In genomic region chr6:99443460-99443859, GRCm38 (mm10) we compare ENCODE assay signal across 15 mouse cellular contexts.
DNase-seq lines count a peak whose midpoint lies in the region; ATAC-seq and TF ChIP-seq lines count a peak whose summit lies in the region.
"Had no signal": no experiment of that assay in that cellular context is flagged by ENCODE, and none has a peak within 500 bp of the region (broad histone marks: within the 10 kb centered on the region; RNA-seq: fewer than 3 reads in every experiment).

No protein-coding gene starts in this region.

- no peak for TF ChIP-seq EP300 in heart, postnatal 0 days (IDR thresholded peaks at IDR 0.05; ENCODE audit: low read depth)
- TF ChIP-seq EP300 in lung, postnatal 0 days (IDR thresholded peaks at IDR 0.05): no peak

- no peak overlapping the region for H3K9ac ChIP-seq in heart, postnatal 0 days (replicated peaks; ENCODE audit: low read depth, low read length)
- H3K9ac ChIP-seq in lung, postnatal 0 days (replicated peaks; ENCODE audit: low read depth): no peak overlapping the region
- H3K9ac ChIP-seq: embryonic facial prominence, embryonic 13.5 days had no signal

- no peaks in the 10 kb centered on the region for H3K27me3 ChIP-seq in heart, postnatal 0 days (ENCODE audit: control insufficient read depth, insufficient read depth, low read length)
- H3K27me3 ChIP-seq in lung, postnatal 0 days (replicated peaks; ENCODE audit: insufficient read depth, low read length): no peaks in the 10 kb centered on the region
- H3K27me3 ChIP-seq: embryonic facial prominence, embryonic 13.5 days had no signal

- no peak overlapping the region for H3K4me2 ChIP-seq in heart, postnatal 0 days (ENCODE audit: low read depth, low read length)
- H3K4me2 ChIP-seq in lung, postnatal 0 days (replicated peaks; ENCODE audit: low read depth, low read length): no peak overlapping the region
- H3K4me2 ChIP-seq: embryonic facial prominence, embryonic 13.5 days had no signal

- intact Hi-C loops in heart, postnatal 10 days (cut with DNase I): no loop called here

- H3K4me1 ChIP-seq in heart, postnatal 0 days (ENCODE audit: control insufficient read depth, insufficient read depth): peaks cover 24% of the 10 kb centered on the region
- H3K4me1 ChIP-seq in lung, postnatal 0 days (ENCODE audit: insufficient read depth, low read depth, low read length): peaks cover 11% of the 10 kb centered on the region; the same call in 1 of the 2 replicates

- TF ChIP-seq CTCF in heart, postnatal 0 days (IDR thresholded peaks at IDR 0.05; ENCODE audit: low read depth): no peak
- no peak for TF ChIP-seq CTCF in lung, postnatal 0 days (IDR thresholded peaks at IDR 0.05)

- peaks cover 4% of the 10 kb centered on the region; the same call in 1 of the 2 replicates for H3K9me3 ChIP-seq in heart, postnatal 0 days (replicated peaks; ENCODE audit: control insufficient read depth, low read length)
- no peaks in the 10 kb centered on the region for H3K9me3 ChIP-seq in lung, postnatal 0 days (ENCODE audit: low read length)
- H3K9me3 ChIP-seq: embryonic facial prominence, embryonic 13.5 days had no signal

- no peak overlapping the region; the same call in 1 of the 2 replicates for H3K27ac ChIP-seq in heart, postnatal 0 days (ENCODE audit: low read depth)
- H3K27ac ChIP-seq in lung, postnatal 0 days (ENCODE audit: low read length): no peak overlapping the region
- H3K27ac ChIP-seq: embryonic facial prominence, embryonic 13.5 days; hindbrain, postnatal 0 days had no signal

- DNase-seq in cerebellum, postnatal 14 days: peak; percentile 43 to 50
- no peak for DNase-seq in cerebellum, adult 8-10 months
- DNase-seq in heart, postnatal 0 days (ENCODE audit: low spot score): peak; percentile 36
- DNase-seq in heart, postnatal 10 days: no peak
- DNase-seq in spleen, adult 12 weeks (ENCODE audit: low spot score): no peak
- DNase-seq in adrenal gland, postnatal 25 days: no peak
- DNase-seq in lung, postnatal 0 days (ENCODE audit: low spot score): no peak
- DNase-seq: adrenal gland, adult 8-10 months; kidney, adult 2 months; lung, postnatal 36 days; midbrain, embryonic 14.5 days; thymus, postnatal 36 days had no signal

- 0 out of 2 replicates have a peak, but pooled peaks cover 4% of the 10 kb centered on the region for H3K36me3 ChIP-seq in heart, postnatal 0 days (replicated peaks; ENCODE audit: control insufficient read depth, insufficient read depth, low read length)
- H3K36me3 ChIP-seq in lung, postnatal 0 days (ENCODE audit: insufficient read depth, low read length): no peaks in the 10 kb centered on the region
- H3K36me3 ChIP-seq: embryonic facial prominence, embryonic 13.5 days had no signal

- ATAC-seq in heart, postnatal 0 days (ENCODE audit: insufficient read depth, low read depth): peak; percentile 25; the same call in 1 of the 2 replicates
- peak; percentile 61 for ATAC-seq in granulocyte monocyte progenitor cell, adult 5-6 weeks (replicated peaks; ENCODE audit: poor library complexity, severe bottlenecking)
- ATAC-seq in lung, postnatal 0 days: no peak
- ATAC-seq: hindbrain, postnatal 0 days had no signal

- 47% methylated on average over 5 of the region's 5 CpGs for WGBS in heart, postnatal 0 days
- 69% methylated on average over 5 of the region's 5 CpGs for WGBS in lung, postnatal 0 days

- H3K4me3 ChIP-seq in heart, postnatal 0 days (ENCODE audit: low read depth, low read length): no peak overlapping the region
- no peak overlapping the region for H3K4me3 ChIP-seq in lung, postnatal 0 days (ENCODE audit: low read depth, low read length)
- H3K4me3 ChIP-seq: embryonic facial prominence, embryonic 13.5 days had no signal

Comparison
In these comparisons a context has a peak if more than half of its experiments do, and no peak if none do; other contexts are left out.
1. DNase-seq: peak in cerebellum, postnatal 14 days (2 of 2) and heart, postnatal 0 days (single experiment); none in cerebellum, adult 8-10 months (single experiment), heart, postnatal 10 days (0 of 2), spleen, adult 12 weeks (single experiment), adrenal gland, postnatal 25 days (single experiment) and lung, postnatal 0 days (single experiment).